Mouse (Mus musculus): ENCODE measurements at regions not wholly inside any gene's neighbourhood (a gene's known extent, or its start where the extent isn't known, plus 50 kb on each side); places are given as distances from the start of the nearest gene placed in this dataset.

GRCm38 (mm10) chr5:54291940-54292339 is 293.6 kb downstream of the Stim2 start:
- H3K27me3 ChIP-seq (ENCODE audit: insufficient read depth, low read length): no peaks in the 10 kb centered on the region
- H3K36me3 ChIP-seq (replicated peaks): no peaks in the 10 kb centered on the region
- ATAC-seq (ENCODE audit: extremely low read depth, insufficient number of reproducible peaks, low FRiP score, poor library complexity, severe bottlenecking) (no peak), DNase-seq (ENCODE audit: low spot score) (no peak)
- TF ChIP-seq GATA1 (IDR thresholded peaks at IDR 0.05; ENCODE audit: borderline replicate concordance, low read length) (no peak), POLR2AphosphoS5 (IDR thresholded peaks at IDR 0.05; ENCODE audit: insufficient replicate concordance, low read depth, low read length) (no peak), TAL1 (conservative IDR thresholded peaks at IDR 0.05; ENCODE audit: low read depth, low read length) (no peak), GATA2 (IDR thresholded peaks at IDR 0.05; ENCODE audit: borderline replicate concordance, low read depth, low read length) (no peak), CTCF (IDR thresholded peaks at IDR 0.05; ENCODE audit: low read depth, low read length) (no peak)
- no peak overlapping the region for H3K4me3 ChIP-seq (ENCODE audit: low read depth, low read length)
- H3K4me1 ChIP-seq (ENCODE audit: insufficient read depth, low read depth, low read length): no peaks in the 10 kb centered on the region
- no peaks in the 10 kb centered on the region for H3K9me3 ChIP-seq (replicated peaks)

DNA sequence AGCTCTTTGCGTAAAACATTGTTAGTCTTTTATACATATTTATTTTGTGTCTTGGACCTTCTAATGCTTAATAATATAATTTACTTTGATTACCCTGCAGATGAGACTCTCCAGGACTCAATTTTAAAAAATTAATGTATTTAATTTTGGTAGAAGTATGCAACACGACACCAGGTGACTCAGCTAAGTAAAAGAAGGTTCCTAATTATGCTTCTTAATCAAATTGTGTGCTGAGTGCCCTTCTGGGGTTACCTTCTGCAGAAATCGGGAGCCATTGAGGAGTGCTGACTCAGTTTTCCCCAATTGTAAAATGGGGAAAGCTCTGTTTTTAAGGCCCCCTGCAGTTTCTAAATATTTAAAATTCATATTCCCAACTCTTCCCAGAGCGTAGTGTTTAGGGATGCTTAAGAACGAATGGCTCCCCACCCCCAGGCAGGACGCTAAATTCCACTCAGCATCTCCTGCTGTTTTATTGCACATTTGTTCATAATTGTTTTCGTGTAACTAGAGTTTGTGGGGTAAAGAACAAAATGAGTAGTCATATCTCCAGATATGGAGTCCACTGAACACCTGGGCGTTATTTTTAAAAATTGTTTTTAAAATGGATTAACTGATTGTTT is 315.5 kb downstream of the Stim2 start:
- H3K27me3 ChIP-seq (ENCODE audit: insufficient read depth, low read length): no peaks in the 10 kb centered on the region
- H3K36me3 ChIP-seq (replicated peaks): no peaks in the 10 kb centered on the region
- DNase-seq (ENCODE audit: low spot score) (no peak), ATAC-seq (ENCODE audit: extremely low read depth, insufficient number of reproducible peaks, low FRiP score, poor library complexity, severe bottlenecking) (no peak)
- TF ChIP-seq TAL1 (conservative IDR thresholded peaks at IDR 0.05; ENCODE audit: low read depth, low read length) (no peak), GATA1 (IDR thresholded peaks at IDR 0.05; ENCODE audit: borderline replicate concordance, low read length) (no peak), GATA2 (IDR thresholded peaks at IDR 0.05; ENCODE audit: borderline replicate concordance, low read depth, low read length) (no peak), CTCF (IDR thresholded peaks at IDR 0.05; ENCODE audit: low read depth, low read length) (no peak), POLR2AphosphoS5 (IDR thresholded peaks at IDR 0.05; ENCODE audit: insufficient replicate concordance, low read depth, low read length) (no peak)
- H3K4me3 ChIP-seq (ENCODE audit: low read depth, low read length): no peak overlapping the region
- H3K9me3 ChIP-seq (replicated peaks): no peaks in the 10 kb centered on the region
- no peaks in the 10 kb centered on the region for H3K4me1 ChIP-seq (ENCODE audit: insufficient read depth, low read depth, low read length)

- ATAC-seq (ENCODE audit: extremely low read depth, insufficient number of reproducible peaks, low FRiP score, poor library complexity, severe bottlenecking): no peak
- no peaks in the 10 kb centered on the region for H3K27me3 ChIP-seq (ENCODE audit: insufficient read depth, low read length)
- H3K4me1 ChIP-seq (ENCODE audit: insufficient read depth, low read depth, low read length): no peaks in the 10 kb centered on the region
- no peak for TF ChIP-seq GATA1 (IDR thresholded peaks at IDR 0.05; ENCODE audit: borderline replicate concordance, low read length)
- no peak for TF ChIP-seq TAL1 (conservative IDR thresholded peaks at IDR 0.05; ENCODE audit: low read depth, low read length)
- no peak for TF ChIP-seq GATA2 (IDR thresholded peaks at IDR 0.05; ENCODE audit: borderline replicate concordance, low read depth, low read length)
- no peak for TF ChIP-seq POLR2AphosphoS5 (IDR thresholded peaks at IDR 0.05; ENCODE audit: insufficient replicate concordance, low read depth, low read length)
- TF ChIP-seq CTCF (IDR thresholded peaks at IDR 0.05; ENCODE audit: low read depth, low read length): no peak
- no peaks in the 10 kb centered on the region for H3K9me3 ChIP-seq (replicated peaks)
- H3K36me3 ChIP-seq (replicated peaks): no peaks in the 10 kb centered on the region
- no peak for DNase-seq (ENCODE audit: low spot score)
- H3K4me3 ChIP-seq (ENCODE audit: low read depth, low read length): no peak overlapping the region
Observed at GRCm38 (mm10) chr5:54330415-54330814, 332.1 kb downstream of the Stim2 start.

DNA sequence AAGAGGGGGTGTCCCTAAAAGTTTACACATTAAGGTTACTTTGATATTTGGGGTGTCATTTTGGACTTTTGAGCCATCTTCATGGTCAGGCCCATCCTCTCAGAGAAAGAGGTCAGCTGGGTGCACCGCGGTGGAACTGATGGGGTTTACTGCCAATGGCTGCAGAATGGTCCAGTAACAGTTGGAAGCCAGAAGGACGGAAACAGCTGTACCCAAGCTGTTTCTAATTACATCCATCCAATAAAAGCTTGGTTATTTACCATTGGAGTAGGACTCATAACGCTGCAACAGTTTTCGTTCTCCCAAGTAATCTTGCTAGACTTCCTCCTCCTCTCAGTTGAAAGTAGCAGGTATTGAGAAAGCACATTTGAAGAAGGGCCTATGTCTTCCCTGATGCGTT is 344.7 kb downstream of the Stim2 start:
- DNase-seq (ENCODE audit: low spot score): no peak
- no peak overlapping the region for H3K4me3 ChIP-seq (ENCODE audit: low read depth, low read length)
- ATAC-seq (ENCODE audit: extremely low read depth, insufficient number of reproducible peaks, low FRiP score, poor library complexity, severe bottlenecking): no peak
- TF ChIP-seq GATA1 (IDR thresholded peaks at IDR 0.05; ENCODE audit: borderline replicate concordance, low read length): no peak
- no peak for TF ChIP-seq POLR2AphosphoS5 (IDR thresholded peaks at IDR 0.05; ENCODE audit: insufficient replicate concordance, low read depth, low read length)
- no peaks in the 10 kb centered on the region for H3K9me3 ChIP-seq (replicated peaks)
- H3K27me3 ChIP-seq (ENCODE audit: insufficient read depth, low read length): no peaks in the 10 kb centered on the region
- no peaks in the 10 kb centered on the region for H3K4me1 ChIP-seq (ENCODE audit: insufficient read depth, low read depth, low read length)
- no peaks in the 10 kb centered on the region for H3K36me3 ChIP-seq (replicated peaks)

DNA sequence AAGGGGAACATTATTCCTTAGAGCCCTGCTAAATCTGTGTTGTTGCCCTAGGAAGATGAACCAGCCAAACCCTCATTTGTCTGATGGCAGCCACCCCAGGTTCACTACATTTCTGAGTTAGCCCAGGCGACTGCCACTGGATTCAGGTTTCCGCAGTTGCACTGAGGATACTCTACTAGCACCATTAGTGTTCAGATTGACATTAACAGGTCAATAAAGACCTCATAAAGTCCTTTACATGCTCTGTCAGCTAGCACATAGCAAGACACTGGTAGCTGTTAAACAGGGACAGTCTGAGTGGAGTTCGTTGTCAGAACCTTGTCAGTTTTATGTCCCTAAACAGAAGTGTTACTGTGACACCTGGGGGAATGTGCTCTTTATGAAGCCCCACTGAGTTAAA is 345.1 kb downstream of the Stim2 start:
- no peaks in the 10 kb centered on the region for H3K4me1 ChIP-seq (ENCODE audit: insufficient read depth, low read depth, low read length)
- no peaks in the 10 kb centered on the region for H3K27me3 ChIP-seq (ENCODE audit: insufficient read depth, low read length)
- H3K9me3 ChIP-seq (replicated peaks): no peaks in the 10 kb centered on the region
- ATAC-seq (ENCODE audit: extremely low read depth, insufficient number of reproducible peaks, low FRiP score, poor library complexity, severe bottlenecking): no peak
- TF ChIP-seq GATA2 (IDR thresholded peaks at IDR 0.05; ENCODE audit: borderline replicate concordance, low read depth, low read length): no peak
- no peak for DNase-seq (ENCODE audit: low spot score)
- no peak overlapping the region for H3K4me3 ChIP-seq (ENCODE audit: low read depth, low read length)
- no peaks in the 10 kb centered on the region for H3K36me3 ChIP-seq (replicated peaks)

DNA sequence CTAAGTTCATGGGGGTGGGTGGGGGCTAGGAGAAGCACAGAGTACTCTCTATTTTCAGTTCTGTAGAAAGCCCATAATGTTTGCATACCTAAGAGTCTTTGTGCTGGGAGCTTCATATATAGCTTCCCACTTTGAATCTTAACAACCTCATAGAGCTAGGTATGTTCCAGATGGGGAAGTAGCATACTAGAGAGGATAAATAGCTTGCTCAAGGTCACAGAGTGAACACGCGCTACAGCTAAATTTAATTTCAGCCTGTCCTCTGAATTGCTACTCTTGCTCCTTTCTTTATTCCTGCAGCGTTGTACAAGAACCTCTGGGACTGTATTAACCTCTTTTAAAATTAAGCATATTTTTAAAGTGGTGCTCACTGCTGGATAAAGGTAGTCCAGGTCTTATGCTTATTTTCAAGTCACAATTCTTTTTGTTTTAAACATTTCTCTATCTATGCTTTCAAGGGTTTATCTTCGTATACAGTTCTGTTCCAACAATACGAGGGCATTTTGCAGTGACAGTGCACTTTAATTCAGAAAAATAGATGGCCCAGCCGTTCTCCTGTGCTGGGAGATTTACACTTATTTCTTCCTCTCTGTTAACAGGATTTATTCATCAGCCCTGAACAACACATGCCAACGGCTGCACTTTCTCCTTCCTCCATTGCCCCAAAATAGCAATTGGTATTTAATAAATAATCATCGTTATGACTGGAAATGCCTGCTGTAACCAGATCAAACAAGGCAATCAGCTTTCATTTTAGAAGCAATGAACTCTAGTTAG is 350.7 kb downstream of the Stim2 start:
- H3K9me3 ChIP-seq (replicated peaks): no peaks in the 10 kb centered on the region
- DNase-seq (ENCODE audit: low spot score) (no peak), ATAC-seq (ENCODE audit: extremely low read depth, insufficient number of reproducible peaks, low FRiP score, poor library complexity, severe bottlenecking) (no peak)
- no peaks in the 10 kb centered on the region for H3K4me1 ChIP-seq (ENCODE audit: insufficient read depth, low read depth, low read length)
- no peak overlapping the region for H3K4me3 ChIP-seq (ENCODE audit: low read depth, low read length)
- no peaks in the 10 kb centered on the region for H3K36me3 ChIP-seq (replicated peaks)
- H3K27me3 ChIP-seq (ENCODE audit: insufficient read depth, low read length): no peaks in the 10 kb centered on the region
- TF ChIP-seq GATA1 (IDR thresholded peaks at IDR 0.05; ENCODE audit: borderline replicate concordance, low read length) (no peak), GATA2 (IDR thresholded peaks at IDR 0.05; ENCODE audit: borderline replicate concordance, low read depth, low read length) (no peak), TAL1 (conservative IDR thresholded peaks at IDR 0.05; ENCODE audit: low read depth, low read length) (no peak), CTCF (IDR thresholded peaks at IDR 0.05; ENCODE audit: low read depth, low read length) (no peak), POLR2AphosphoS5 (IDR thresholded peaks at IDR 0.05; ENCODE audit: insufficient replicate concordance, low read depth, low read length) (no peak)

Measured in G1E (cell line).